Comparison of ENCODE assay signal across 25 mouse cellular contexts in genomic region chr11:110217118-110217517, GRCm38 (mm10). TPM values are rescaled to one million over a fixed set of nuclear protein-coding genes. Genes with fewer than 3 reads are reported as not detected.
"Had no signal": no experiment of that assay in that cellular context is flagged by ENCODE, and none has a peak within 500 bp of the region (broad histone marks: within the 10 kb centered on the region; RNA-seq: fewer than 3 reads in every experiment).

No protein-coding gene starts in this region.

- ATAC-seq: hindbrain, embryonic 16.5 days; inflammation-experienced regulatory T-cells, adult 6 months; intestine, embryonic 15.5 days; intestine, postnatal 0 days had no signal

- H3K4me1 ChIP-seq: heart, embryonic 10.5 days; heart, embryonic 12.5 days; hindbrain, embryonic 10.5 days; hindbrain, embryonic 12.5 days; intestine, embryonic 15.5 days; limb, embryonic 10.5 days; limb, embryonic 12.5 days had no signal

- H3K27me3 ChIP-seq: heart, embryonic 12.5 days; hindbrain, embryonic 12.5 days; intestine, embryonic 15.5 days; limb, embryonic 12.5 days had no signal

- H3K9me3 ChIP-seq: heart, embryonic 10.5 days; heart, embryonic 12.5 days; hindbrain, embryonic 10.5 days; hindbrain, embryonic 12.5 days; intestine, embryonic 15.5 days; limb, embryonic 10.5 days; limb, embryonic 12.5 days had no signal

- H3K9ac ChIP-seq: heart, embryonic 12.5 days; hindbrain, embryonic 12.5 days; hindbrain, embryonic 14.5 days; intestine, embryonic 15.5 days; limb, embryonic 12.5 days had no signal

- H3K36me3 ChIP-seq: heart, embryonic 10.5 days; heart, embryonic 12.5 days; hindbrain, embryonic 10.5 days; hindbrain, embryonic 12.5 days; intestine, embryonic 15.5 days; limb, embryonic 10.5 days; limb, embryonic 12.5 days had no signal

- H3K4me3 ChIP-seq: gastrocnemius, adult 2 months; heart, embryonic 10.5 days; heart, embryonic 12.5 days; hindbrain, embryonic 10.5 days; hindbrain, embryonic 12.5 days; intestine, embryonic 15.5 days; layer of hippocampus, adult 2 months; left cerebral cortex, adult 2 months; limb, embryonic 10.5 days; limb, embryonic 12.5 days had no signal

- H3K27ac ChIP-seq: gastrocnemius, adult 2 months; heart, embryonic 10.5 days; hindbrain, embryonic 10.5 days; hindbrain, embryonic 12.5 days; hindbrain, embryonic 14.5 days; intestine, embryonic 15.5 days; layer of hippocampus, adult 2 months; left cerebral cortex, adult 2 months; limb, embryonic 10.5 days; limb, embryonic 12.5 days had no signal

- DNase-seq: gastrocnemius, adult 2 months; gastrocnemius, postnatal 10 days; gastrocnemius, postnatal 25 days; heart, adult 18-20 months; heart, postnatal 10 days; heart, postnatal 4 days; kidney, adult 18-20 months; kidney, adult 8-10 months; kidney, postnatal 10 days; kidney, postnatal 25 days; kidney, postnatal 4 days had no signal

- H3K4me2 ChIP-seq: heart, embryonic 12.5 days; hindbrain, embryonic 12.5 days; hindbrain, embryonic 14.5 days; intestine, embryonic 15.5 days; limb, embryonic 12.5 days had no signal

RNA-seq across cellular contexts. Expression of gene Abca6, which starts 34.5 kb away (rescaled TPM):
- polyA plus RNA-seq: inflammation-experienced regulatory T-cells, adult 6 months; kidney, embryonic 14.5 days had no signal

RNA-seq across cellular contexts. Expression of gene Abca9, which starts 49.1 kb away (rescaled TPM):
- polyA plus RNA-seq: inflammation-experienced regulatory T-cells, adult 6 months had no signal
